Mouse (Mus musculus): ENCODE measurements around the gene Chrna3. TPM values are rescaled to one million over a fixed set of nuclear protein-coding genes. Genes with fewer than 3 reads are reported as not detected.
A peak's percentile ranks its signal among the peaks of the same experiment; 100 is the strongest.

Chrna3 gene
- polyA plus RNA-seq, 2 experiments = not detected

- H3K4me3 ChIP-seq (ENCODE audit: insufficient read depth in 1 of 2, low read depth in 2 of 2, low read length in 2 of 2) = peak overlapping the region; percentile 30 to 55
- ATAC-seq (ENCODE audit: insufficient read depth) (no peak), DNase-seq (ENCODE audit: low read depth in 3 of 3, low spot score in 3 of 3) (peak in 2 of 3 experiments; percentile 3 to 11)
- no peak overlapping the region for H3K27ac ChIP-seq
- H3K4me1 ChIP-seq (replicated peaks; ENCODE audit: control insufficient read depth in 2 of 2, insufficient read depth in 2 of 2, low read length in 1 of 2) = no peaks in the 10 kb centered on the region
- no peak overlapping the region for H3K9ac ChIP-seq (replicated peaks)
- no peak for TF ChIP-seq CTCF (IDR thresholded peaks at IDR 0.05; ENCODE audit: low read depth)
- no peak for TF ChIP-seq EP300 (IDR thresholded peaks at IDR 0.05; ENCODE audit: low read depth)
- H3K4me2 ChIP-seq (ENCODE audit: low read depth) = peak overlapping the region; percentile 61
- peaks cover 39% of the 10 kb centered on the region for H3K27me3 ChIP-seq (ENCODE audit: control insufficient read depth, insufficient read depth, low read length)
- H3K9me3 ChIP-seq (ENCODE audit: control insufficient read depth, low read length) = no peaks in the 10 kb centered on the region
- no peaks in the 10 kb centered on the region for H3K36me3 ChIP-seq (replicated peaks; ENCODE audit: control insufficient read depth, insufficient read depth, low read depth)
- WGBS (ENCODE audit: insufficient replicate concordance) = 2% methylated on average over 78 of the region's 85 CpGs
These were observed 44.8 kb downstream of the Chrna3 start for GRCm38 (mm10) chr9:54981291-54982191.

- DNase-seq (ENCODE audit: low read depth in 3 of 3, low spot score in 3 of 3) (no peak), ATAC-seq (ENCODE audit: insufficient read depth) (no peak)
- Histone ChIP-seq H3K9ac (replicated peaks) (no peak within 1 kb of the TSS), H3K9me3 (ENCODE audit: control insufficient read depth, low read length) (no peaks in the 10 kb centered on the region), H3K4me3 (ENCODE audit: insufficient read depth in 1 of 2, low read depth in 2 of 2, low read length in 2 of 2) (peak within 1 kb of the TSS; percentile 30 to 55), H3K4me2 (ENCODE audit: low read depth) (peak within 1 kb of the TSS; percentile 61), H3K36me3 (replicated peaks; ENCODE audit: control insufficient read depth, insufficient read depth, low read depth) (no peaks in the 10 kb centered on the region), H3K27me3 (ENCODE audit: control insufficient read depth, insufficient read depth, low read length) (peaks cover 39% of the 10 kb centered on the region), H3K4me1 (replicated peaks; ENCODE audit: control insufficient read depth in 2 of 2, insufficient read depth in 2 of 2, low read length in 1 of 2) (no peaks in the 10 kb centered on the region), H3K27ac (no peak within 1 kb of the TSS)
- TF ChIP-seq EP300 (IDR thresholded peaks at IDR 0.05; ENCODE audit: low read depth) = no peak
- TF ChIP-seq CTCF (IDR thresholded peaks at IDR 0.05; ENCODE audit: low read depth) = no peak
- 58% methylated on average over 8 of the region's 8 CpGs for WGBS (ENCODE audit: insufficient replicate concordance)
These were observed 45.7 kb downstream of the Chrna3 start, which contains the start of gene Chrna5 for GRCm38 (mm10) chr9:54980674-54981073. Gene Chrna5, plus strand, starts transcription at chr9:54980880.

DNA sequence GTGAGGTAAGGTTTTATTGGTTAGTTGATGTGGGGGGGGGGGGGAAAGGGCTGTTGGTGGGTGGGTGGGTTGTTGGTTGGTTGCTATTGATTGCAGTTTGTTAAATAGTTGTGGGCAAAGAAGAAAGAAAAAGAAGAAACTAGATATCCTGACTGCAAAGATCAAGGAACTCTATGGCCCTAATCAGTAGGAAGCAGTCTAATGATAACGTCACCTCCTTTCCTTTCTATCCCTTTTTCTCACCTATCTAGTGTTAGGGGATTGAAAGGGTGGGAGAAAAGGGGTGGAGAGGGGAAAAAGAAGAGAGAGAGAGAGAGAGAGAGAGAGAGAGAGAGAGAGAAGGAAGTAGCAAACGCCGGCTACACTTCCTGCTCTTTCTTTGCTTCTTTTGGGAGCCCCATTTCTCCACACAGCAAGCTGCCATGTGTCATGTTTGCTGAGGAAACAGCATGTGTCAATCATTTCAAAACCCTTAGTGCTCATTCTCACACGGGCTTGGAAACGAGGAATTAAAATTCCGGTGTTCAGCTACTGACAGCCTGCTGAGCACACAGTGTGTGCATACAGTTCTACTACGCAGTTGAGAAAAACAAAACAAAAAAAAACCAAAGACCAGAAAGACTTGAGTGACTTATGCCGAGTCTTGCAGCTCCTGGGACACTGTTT is 56.3 kb downstream of the Chrna3 start:
- Histone ChIP-seq H3K27ac (no peak overlapping the region), H3K4me2 (ENCODE audit: low read depth) (no peak overlapping the region), H3K36me3 (replicated peaks; ENCODE audit: control insufficient read depth, insufficient read depth, low read depth) (no peaks in the 10 kb centered on the region), H3K4me3 (ENCODE audit: insufficient read depth in 1 of 2, low read depth in 2 of 2, low read length in 2 of 2) (no peak overlapping the region), H3K4me1 (replicated peaks; ENCODE audit: control insufficient read depth in 2 of 2, insufficient read depth in 2 of 2, low read length in 1 of 2) (no peaks in the 10 kb centered on the region), H3K27me3 (ENCODE audit: control insufficient read depth, insufficient read depth, low read length) (no peaks in the 10 kb centered on the region), H3K9ac (replicated peaks) (no peak overlapping the region), H3K9me3 (ENCODE audit: control insufficient read depth, low read length) (no peaks in the 10 kb centered on the region)
- ATAC-seq (ENCODE audit: insufficient read depth) = no peak
- TF ChIP-seq CTCF (IDR thresholded peaks at IDR 0.05; ENCODE audit: low read depth) (no peak), EP300 (IDR thresholded peaks at IDR 0.05; ENCODE audit: low read depth) (no peak)
- DNase-seq (ENCODE audit: low read depth in 3 of 3, low spot score in 3 of 3) = no peak
- WGBS (ENCODE audit: insufficient replicate concordance) = 21% methylated on average over 8 of the region's 8 CpGs

DNA sequence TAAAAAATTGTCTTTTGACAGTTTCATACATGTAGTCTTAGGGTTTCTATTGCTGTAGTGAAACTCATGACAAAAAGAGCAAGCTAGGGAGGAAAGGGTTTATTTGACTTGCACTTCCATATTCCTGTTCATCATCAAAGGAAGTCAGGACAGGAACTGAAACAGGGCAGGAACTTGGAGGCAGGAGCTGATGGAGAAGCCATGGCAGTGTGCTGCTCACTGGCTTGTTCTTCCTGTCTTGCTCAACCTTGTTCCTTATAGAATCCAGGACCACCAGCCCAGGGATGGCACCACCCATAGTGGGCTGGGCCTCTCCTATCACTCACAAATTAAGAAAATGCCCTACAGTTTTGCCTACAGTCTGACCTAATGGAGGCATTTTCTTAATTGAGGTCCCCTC is 62.7 kb downstream of the Chrna3 start:
- no peak overlapping the region for H3K4me3 ChIP-seq (ENCODE audit: insufficient read depth in 1 of 2, low read depth in 2 of 2, low read length in 2 of 2)
- ATAC-seq (ENCODE audit: insufficient read depth) = no peak
- no peaks in the 10 kb centered on the region for H3K27me3 ChIP-seq (ENCODE audit: control insufficient read depth, insufficient read depth, low read length)
- H3K9me3 ChIP-seq (ENCODE audit: control insufficient read depth, low read length) = no peaks in the 10 kb centered on the region
- H3K36me3 ChIP-seq (replicated peaks; ENCODE audit: control insufficient read depth, insufficient read depth, low read depth) = peaks cover 2% of the 10 kb centered on the region; the same call in 1 of the 2 replicates
- H3K9ac ChIP-seq (replicated peaks) = no peak overlapping the region
- H3K4me1 ChIP-seq (replicated peaks; ENCODE audit: control insufficient read depth in 2 of 2, insufficient read depth in 2 of 2, low read length in 1 of 2) = no peaks in the 10 kb centered on the region
- TF ChIP-seq CTCF (IDR thresholded peaks at IDR 0.05; ENCODE audit: low read depth) (no peak), EP300 (IDR thresholded peaks at IDR 0.05; ENCODE audit: low read depth) (no peak)
- no peak overlapping the region for H3K4me2 ChIP-seq (ENCODE audit: low read depth)
- no peak for DNase-seq (ENCODE audit: low read depth in 3 of 3, low spot score in 3 of 3)
- no peak overlapping the region for H3K27ac ChIP-seq

- no peak overlapping the region for H3K4me2 ChIP-seq (ENCODE audit: low read depth)
- no peaks in the 10 kb centered on the region for H3K4me1 ChIP-seq (replicated peaks; ENCODE audit: control insufficient read depth in 2 of 2, insufficient read depth in 2 of 2, low read length in 1 of 2)
- H3K36me3 ChIP-seq (replicated peaks; ENCODE audit: control insufficient read depth, insufficient read depth, low read depth) = peaks cover 18% of the 10 kb centered on the region
- H3K27ac ChIP-seq = no peak overlapping the region
- H3K4me3 ChIP-seq (ENCODE audit: insufficient read depth in 1 of 2, low read depth in 2 of 2, low read length in 2 of 2) = no peak overlapping the region
- ATAC-seq (ENCODE audit: insufficient read depth) (no peak), DNase-seq (ENCODE audit: low read depth in 3 of 3, low spot score in 3 of 3) (no peak)
- 76% methylated on average over 4 of the region's 4 CpGs for WGBS (ENCODE audit: insufficient replicate concordance)
- H3K9ac ChIP-seq (replicated peaks) = no peak overlapping the region
- H3K27me3 ChIP-seq (ENCODE audit: control insufficient read depth, insufficient read depth, low read length) = no peaks in the 10 kb centered on the region
- H3K9me3 ChIP-seq (ENCODE audit: control insufficient read depth, low read length) = no peaks in the 10 kb centered on the region
- TF ChIP-seq EP300 (IDR thresholded peaks at IDR 0.05; ENCODE audit: low read depth) = no peak
- TF ChIP-seq CTCF (IDR thresholded peaks at IDR 0.05; ENCODE audit: low read depth) = no peak
These were observed 65.3 kb downstream of the Chrna3 start for GRCm38 (mm10) chr9:54961059-54961458.

Other genes starting within 250 kb of the Chrna3 start
- 6.3 and 8.9 TPM in 2 replicates for gene Ireb2, start 162.8 kb downstream of the Chrna3 start, polyA plus RNA-seq (2012; rRNA removed)
- 12.3 and 12.4 TPM in 2 replicates for gene Ireb2, start 162.8 kb downstream of the Chrna3 start, polyA plus RNA-seq (2014; fragmentation: Nextera tagmentation; extraction: Ambion mirVana)
- gene Hykk, start 109.3 kb downstream of the Chrna3 start, polyA plus RNA-seq (2012; rRNA removed) = 0.76 and 0.81 TPM in 2 replicates
- 1.8 and 2.1 TPM in 2 replicates for gene Hykk, start 109.3 kb downstream of the Chrna3 start, polyA plus RNA-seq (2014; fragmentation: Nextera tagmentation; extraction: Ambion mirVana)
- gene Psma4, start 75.8 kb downstream of the Chrna3 start, polyA plus RNA-seq (2012; rRNA removed) = 58.5 and 91.1 TPM in 2 replicates
- 170 and 171 TPM in 2 replicates for gene Psma4, start 75.8 kb downstream of the Chrna3 start, polyA plus RNA-seq (2014; fragmentation: Nextera tagmentation; extraction: Ambion mirVana)
- 0.04 TPM in 1 of 2 replicates, not detected in the other for gene AY074887, start 75.6 kb downstream of the Chrna3 start, polyA plus RNA-seq (2012; rRNA removed)
- gene AY074887, start 75.6 kb downstream of the Chrna3 start, polyA plus RNA-seq (2014; fragmentation: Nextera tagmentation; extraction: Ambion mirVana) = 0.27 and 0.69 TPM in 2 replicates
- 0.02 TPM in 1 of 2 replicates, not detected in the other for gene Chrna5, start 45.7 kb downstream of the Chrna3 start, polyA plus RNA-seq (2012; rRNA removed)
- gene Chrna5, start 45.7 kb downstream of the Chrna3 start, polyA plus RNA-seq (2014; fragmentation: Nextera tagmentation; extraction: Ambion mirVana) = 0.05 TPM in 1 of 2 replicates, not detected in the other
- gene Chrnb4, start 22.2 kb upstream of the Chrna3 start, polyA plus RNA-seq (2012; rRNA removed) = 0.02 TPM in 1 of 2 replicates, not detected in the other
- gene Chrnb4, start 22.2 kb upstream of the Chrna3 start, polyA plus RNA-seq (2014; fragmentation: Nextera tagmentation; extraction: Ambion mirVana) = not detected in 2 replicates
- gene Ube2q2, start 122.3 kb upstream of the Chrna3 start, polyA plus RNA-seq (2012; rRNA removed) = 3.6 and 5.3 TPM in 2 replicates
- 11.3 and 11.9 TPM in 2 replicates for gene Ube2q2, start 122.3 kb upstream of the Chrna3 start, polyA plus RNA-seq (2014; fragmentation: Nextera tagmentation; extraction: Ambion mirVana)
- gene Fbxo22, start 182.4 kb upstream of the Chrna3 start, polyA plus RNA-seq (2012; rRNA removed) = 6.2 and 8.8 TPM in 2 replicates
- 15.7 and 16.9 TPM in 2 replicates for gene Fbxo22, start 182.4 kb upstream of the Chrna3 start, polyA plus RNA-seq (2014; fragmentation: Nextera tagmentation; extraction: Ambion mirVana)

All from liver, embryonic 14.5 days (tissue).